Mouse (Mus musculus) erythroblast, embryonic 14.5 days (primary cell): Measurements from ENCODE around the gene Man1c1.

Source experiments
- GATA1 ChIP-seq: IDR thresholded peaks from 2 replicates; pipeline ENCODE4 v1.6.1; 2012; ENCODE audit warnings: low read length, inconsistent platforms, mixed read lengths
- TAL1 ChIP-seq: IDR thresholded peaks from 3 replicates; pipeline ENCODE4 v1.6.1; 2012; ENCODE audit warnings: low read length, inconsistent platforms, mixed read lengths

- TF ChIP-seq TAL1 (no peak), GATA1 (no peak)
Observed at GRCm38 (mm10) chr4:134644410-134644809, 59.7 kb downstream of the Man1c1 start.
